Mouse (Mus musculus) thymus, postnatal 4 days (tissue): ENCODE measurements around the gene Miga1.
A peak's percentile ranks its signal among the peaks of the same experiment; 100 is the strongest.

Source experiments
- DNase-seq: peaks from one replicate; pipeline ENCODE4 v3.0.0; 2021

Gene Miga1

GRCm38 (mm10) chr3:152284759-152285158, 55.4 kb downstream of the Miga1 start:
- no peak for DNase-seq

DNA sequence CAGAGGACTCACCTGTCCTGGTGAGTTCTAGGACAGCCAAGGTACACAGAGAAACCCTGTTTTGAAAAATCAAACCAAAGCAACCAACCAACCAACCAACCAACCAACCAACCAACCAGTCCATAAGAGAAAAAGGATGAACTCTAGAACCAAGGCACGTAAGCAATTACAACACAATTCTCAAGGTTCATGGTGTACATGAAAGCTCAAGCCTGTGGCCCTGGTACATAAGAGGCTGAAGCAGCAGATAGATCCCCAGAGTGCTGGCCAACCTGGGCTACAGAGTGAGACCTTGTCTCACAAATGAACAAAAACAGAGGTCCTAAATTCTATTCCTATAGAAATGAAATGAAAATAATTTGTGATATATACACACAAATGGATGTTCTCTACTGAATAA, 55.9 kb downstream of the Miga1 start:
- DNase-seq = no peak

GRCm38 (mm10) chr3:152282126-152282525, 58.1 kb downstream of the Miga1 start:
- no peak for DNase-seq

DNA sequence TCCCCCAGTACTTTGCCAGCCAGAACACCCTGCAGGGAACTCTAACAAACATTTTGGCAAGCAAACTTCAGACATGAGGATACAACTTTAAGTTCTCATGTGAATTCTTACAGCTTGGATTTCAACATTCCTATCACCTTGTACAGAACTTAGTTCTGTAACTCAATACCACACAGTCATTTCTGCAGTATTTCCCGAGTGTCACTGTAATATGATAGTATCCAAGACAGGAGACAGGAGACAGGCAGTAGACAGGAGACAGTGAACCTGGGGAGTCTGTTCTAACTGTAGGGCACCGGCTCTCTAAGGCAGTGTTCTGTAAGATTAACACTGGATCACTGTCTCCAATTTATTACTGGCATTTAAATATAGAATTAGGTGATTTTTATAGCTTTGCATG, 61.8 kb downstream of the Miga1 start:
- no peak for DNase-seq

DNA sequence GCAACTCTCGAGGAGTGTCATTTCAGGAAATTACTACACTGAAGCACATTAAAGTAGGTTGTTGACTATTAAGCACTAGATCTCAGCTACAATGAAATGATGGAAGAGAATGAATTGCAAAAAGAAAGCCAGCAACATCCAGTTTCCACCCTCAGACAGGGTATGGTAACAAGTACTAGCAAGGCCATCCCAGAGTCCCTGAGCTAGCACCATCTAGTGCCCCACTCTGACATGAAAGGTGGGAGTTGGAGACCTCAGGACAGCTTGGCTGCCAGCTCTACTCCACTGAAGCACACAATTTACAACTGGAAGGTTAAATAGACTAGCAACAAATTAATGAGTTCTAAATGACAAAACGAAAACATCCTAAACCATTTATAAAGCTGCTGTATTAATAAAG, 62.3 kb downstream of the Miga1 start:
- no peak for DNase-seq

DNA sequence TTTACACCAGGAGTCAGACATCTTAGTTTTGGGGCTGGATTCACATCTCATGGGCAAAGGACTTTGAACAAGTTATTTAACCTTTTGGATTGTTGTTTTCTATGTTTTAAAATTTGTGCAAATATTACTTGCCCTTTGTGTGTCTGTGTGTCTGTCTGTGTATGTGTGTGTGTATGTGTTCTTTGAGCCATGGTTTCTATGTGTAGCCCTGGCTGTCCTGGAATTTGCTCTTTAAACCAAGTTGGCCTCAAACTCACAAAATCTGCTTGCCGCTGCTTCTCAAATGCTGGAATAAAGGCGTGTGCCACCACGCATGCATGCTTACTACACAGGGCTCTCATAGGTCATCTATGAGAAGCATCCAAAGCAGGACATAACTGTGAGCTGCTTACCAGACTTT, 63.3 kb downstream of the Miga1 start:
- DNase-seq = no peak

- DNase-seq = no peak
Measured at GRCm38 (mm10) chr3:152275008-152275407, 65.2 kb downstream of the Miga1 start.

- no peak for DNase-seq
Measured at GRCm38 (mm10) chr3:152272974-152273685, 67.1 kb downstream of the Miga1 start.

DNA sequence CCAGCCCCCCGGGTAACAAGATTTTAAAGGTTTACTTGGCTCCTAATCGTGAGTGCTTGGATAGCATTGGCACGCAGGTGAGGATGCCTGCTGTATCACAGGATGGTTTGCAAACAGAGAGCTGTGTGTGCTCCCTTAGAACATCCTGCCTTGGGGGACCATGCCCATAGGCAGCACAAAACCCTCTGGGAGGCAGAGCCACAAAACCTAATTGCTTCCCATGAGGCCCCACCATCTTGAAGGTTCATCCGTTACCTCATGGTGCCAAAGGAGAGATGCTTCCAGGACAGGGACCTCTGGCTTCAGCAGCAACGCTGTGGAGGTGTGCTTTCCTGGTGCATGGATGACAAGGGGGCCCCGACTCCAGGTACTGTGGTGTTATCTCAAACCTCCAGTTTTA, 68.3 kb downstream of the Miga1 start:
- DNase-seq = no peak

GRCm38 (mm10) chr3:152271071-152271710, 69.0 kb downstream of the Miga1 start:
- DNase-seq = no peak

- DNase-seq = no peak
Measured at GRCm38 (mm10) chr3:152268099-152268498, 72.1 kb downstream of the Miga1 start.

- no peak for DNase-seq
Measured at GRCm38 (mm10) chr3:152266036-152266421, 74.2 kb downstream of the Miga1 start, which contains the start of gene Nexn. Nexn (minus strand) TSS chr3:152266350.

- DNase-seq = peak; percentile 42
Measured at GRCm38 (mm10) chr3:152265351-152266035, 74.7 kb downstream of the Miga1 start.

GRCm38 (mm10) chr3:152264830-152265229, 75.4 kb downstream of the Miga1 start:
- DNase-seq = no peak

DNA sequence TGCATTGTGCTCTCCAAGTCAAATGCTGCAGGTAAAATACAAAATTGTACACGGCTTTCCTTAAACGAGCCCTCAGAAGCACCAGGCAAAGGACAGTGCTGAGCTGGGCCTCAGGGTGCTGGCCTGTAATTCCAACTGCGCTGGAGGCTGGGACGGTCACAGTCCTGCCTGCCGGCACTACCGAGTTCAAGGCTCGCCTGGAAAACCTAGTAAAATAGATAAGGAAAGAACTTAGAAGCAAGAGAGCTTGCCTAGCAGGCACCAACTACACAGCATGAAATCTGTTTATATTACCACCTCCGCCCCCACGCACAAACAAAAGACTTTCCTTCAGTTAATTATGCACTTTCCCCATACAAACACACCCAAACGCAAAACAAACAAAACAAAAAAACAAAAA, 75.8 kb downstream of the Miga1 start:
- DNase-seq = no peak

DNA sequence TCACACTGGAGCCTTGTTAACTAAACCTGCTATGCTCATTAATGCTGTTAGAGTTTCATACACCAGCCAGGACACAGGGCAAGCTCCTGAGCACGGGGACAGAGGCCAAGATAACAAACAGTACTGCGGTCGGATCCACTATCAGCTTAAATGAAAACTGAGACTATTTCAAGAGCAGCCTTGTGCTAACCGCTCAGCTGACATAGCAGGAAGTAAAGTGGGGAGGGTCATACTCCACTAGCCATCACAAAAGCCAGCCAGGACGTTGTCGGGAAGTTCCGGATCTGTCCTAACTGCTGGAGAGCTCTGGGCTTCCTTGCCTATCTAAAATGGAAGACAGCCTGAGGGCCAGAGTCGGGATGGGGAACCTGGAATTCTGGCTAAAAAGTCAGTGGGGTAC, 78.3 kb downstream of the Miga1 start:
- no peak for DNase-seq

DNA sequence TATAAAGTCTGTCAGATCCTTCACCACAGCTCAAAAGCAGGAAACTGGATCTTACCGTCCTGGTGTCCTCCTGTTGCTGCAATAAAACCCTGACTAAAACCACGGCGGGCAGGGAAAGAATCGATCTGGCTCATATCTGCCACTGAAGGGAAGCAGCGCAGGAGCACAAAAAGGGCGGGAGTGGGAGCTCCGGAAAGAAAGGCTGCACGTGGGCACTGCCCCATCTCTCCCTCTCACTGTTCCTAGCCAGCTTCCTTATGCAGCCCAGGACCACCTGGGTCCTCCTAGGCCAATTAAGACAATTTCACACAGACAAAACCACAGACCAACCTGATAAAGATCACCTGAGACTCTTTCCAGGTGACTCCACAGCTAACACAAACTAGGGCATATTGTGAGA, 78.8 kb downstream of the Miga1 start:
- DNase-seq = no peak

DNA sequence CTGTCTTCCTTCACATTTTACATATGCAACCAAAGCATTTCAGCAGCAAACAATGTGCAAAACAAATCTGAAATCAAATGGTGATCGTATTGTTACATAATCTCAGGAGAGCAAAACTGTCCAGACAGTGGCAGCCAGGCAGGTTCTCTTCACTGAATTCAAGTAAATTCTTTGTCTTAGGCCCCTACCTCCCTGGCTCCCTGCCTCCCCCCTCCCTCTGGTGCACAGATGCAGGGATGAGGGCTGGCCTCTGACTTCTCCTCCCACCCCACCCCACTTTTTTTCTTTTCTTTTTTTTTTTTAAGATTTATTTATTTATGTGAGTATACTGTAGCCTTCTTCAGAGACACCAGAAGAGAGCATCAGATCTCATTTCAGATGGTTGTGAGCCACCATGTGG, 79.8 kb downstream of the Miga1 start:
- DNase-seq = no peak

- peak; percentile 79 for DNase-seq
Measured at GRCm38 (mm10) chr3:152259409-152259808, 80.8 kb downstream of the Miga1 start.

DNA sequence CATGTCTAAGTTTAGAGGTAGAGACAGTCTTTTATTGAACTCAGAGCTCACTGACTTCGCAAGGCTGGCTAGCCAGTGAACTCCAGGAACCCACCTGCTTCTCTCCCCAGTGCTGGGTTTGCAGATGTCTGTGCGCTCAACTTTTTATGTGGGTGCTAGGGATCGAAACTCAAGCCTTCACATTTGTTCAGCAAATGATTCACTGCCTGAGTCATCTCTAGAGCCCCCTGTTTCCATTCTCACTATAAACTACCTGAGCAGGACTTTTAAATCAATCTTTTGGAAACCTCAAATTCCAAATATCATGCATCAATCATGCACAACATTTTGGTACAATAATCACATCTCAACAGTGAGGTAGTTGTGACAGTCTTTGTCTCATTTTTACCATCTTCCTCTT, 82.7 kb downstream of the Miga1 start:
- DNase-seq = no peak

GRCm38 (mm10) chr3:152250487-152250886, 89.7 kb downstream of the Miga1 start:
- no peak for DNase-seq

DNA sequence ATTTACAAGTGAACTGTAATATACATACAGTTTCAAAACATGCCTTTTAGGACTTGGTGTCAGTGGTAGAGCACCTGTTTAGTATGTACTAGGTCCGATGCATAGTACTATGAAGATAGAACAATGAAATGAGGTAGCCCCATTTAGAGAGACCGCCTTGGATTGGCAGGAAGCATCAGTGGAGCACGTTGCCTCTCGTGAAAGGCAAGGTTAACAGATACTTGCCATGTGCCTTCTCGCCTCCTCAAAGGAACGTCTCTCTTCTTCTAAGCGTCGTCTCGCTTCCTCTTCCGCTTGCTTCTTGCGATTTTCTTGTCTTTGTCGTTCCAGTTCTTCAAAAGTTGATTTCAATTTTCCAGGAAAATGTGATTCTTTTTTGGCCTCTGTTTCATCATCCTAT, 92.5 kb downstream of the Miga1 start:
- DNase-seq = no peak

DNA sequence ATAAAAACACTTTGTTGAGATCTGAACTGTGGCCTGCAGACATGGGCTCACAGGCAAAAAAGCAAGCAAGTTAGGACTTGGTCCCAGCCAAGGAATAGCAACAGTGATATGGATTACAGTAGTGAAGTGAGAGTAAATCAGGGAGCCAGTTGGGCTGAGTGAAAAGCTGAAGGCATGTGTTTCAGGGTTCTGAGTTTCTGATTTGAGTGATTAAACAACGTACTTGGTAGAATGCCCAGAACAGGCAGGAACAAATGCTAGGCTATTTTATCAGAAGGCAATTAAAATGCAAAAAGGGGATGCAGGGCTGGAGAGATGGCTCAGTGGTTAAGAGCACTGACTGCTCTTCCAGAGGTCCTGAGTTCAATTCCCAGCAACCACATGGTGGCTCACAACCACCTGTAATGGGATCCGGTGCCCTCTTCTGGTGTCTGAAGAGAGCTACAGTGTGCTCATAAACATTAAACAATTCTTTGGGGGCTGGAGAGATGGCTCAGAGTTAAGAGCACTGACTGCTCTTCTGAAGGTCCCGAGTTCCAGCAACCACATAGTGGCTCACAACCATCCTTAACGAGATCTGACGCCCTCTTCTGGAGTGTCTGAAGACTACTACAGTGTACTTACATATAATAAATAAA, 94.8 kb downstream of the Miga1 start:
- no peak for DNase-seq

- DNase-seq = no peak
Measured at GRCm38 (mm10) chr3:152243304-152243703, 96.9 kb downstream of the Miga1 start.
